Mouse (Mus musculus) C2C12 (cell line): ENCODE data around the gene Zic2. TPM values are rescaled to one million over a fixed set of nuclear protein-coding genes. Genes with fewer than 3 reads are reported as not detected.

ENCODE experiments used
- H3K27me3 ChIP-seq: one replicate; pipeline ENCODE4 v1.6.1; 2011; ENCODE audit not compliant: control insufficient read depth, insufficient read depth, insufficient read length
- H3K36me3 ChIP-seq: one replicate; pipeline ENCODE4 v1.6.1; 2011; ENCODE audit not compliant: control insufficient read depth, insufficient read depth
- H3K4me3 ChIP-seq: one replicate; pipeline ENCODE4 v1.5.1; 2011; ENCODE audit warnings: mild to moderate bottlenecking, control low read depth; ENCODE audit not compliant: poor library complexity, insufficient read depth, severe bottlenecking
- H3K79me2 ChIP-seq: one replicate; pipeline ENCODE4 v1.6.1; 2011; ENCODE audit not compliant: control insufficient read depth, insufficient read depth
- H3K79me3 ChIP-seq: one replicate; pipeline ENCODE4 v1.6.1; 2011; ENCODE audit warnings: low read depth, control low read depth
- H3ac ChIP-seq: one replicate; pipeline ENCODE3; 2011; ENCODE audit warnings: low read depth; ENCODE audit not compliant: control insufficient read depth, insufficient read length
- CEBPB ChIP-seq: IDR thresholded peaks from one replicate; pipeline ENCODE4 v1.6.1; 2011; ENCODE audit warnings: low read depth, mild to moderate bottlenecking, control low read depth, moderate library complexity
- CTCF ChIP-seq: IDR thresholded peaks from one replicate; pipeline ENCODE4 v1.5.1; 2011; ENCODE audit not compliant: control insufficient read depth, insufficient read depth, insufficient read length
- FOSL1 ChIP-seq: IDR thresholded peaks from one replicate; pipeline ENCODE4 v1.8.0; 2011; ENCODE audit warnings: mild to moderate bottlenecking, low read length; ENCODE audit not compliant: poor library complexity, insufficient read depth, severe bottlenecking
- MAX ChIP-seq: IDR thresholded peaks from one replicate; pipeline ENCODE4 v1.6.1; 2011; ENCODE audit warnings: mild to moderate bottlenecking, control low read depth
- MYOD1 ChIP-seq: IDR thresholded peaks from one replicate; pipeline ENCODE4 v1.6.1; 2011; ENCODE audit warnings: low read depth; ENCODE audit not compliant: control insufficient read depth, insufficient read length
- MYOG ChIP-seq: IDR thresholded peaks from one replicate; pipeline ENCODE4 v1.6.1; 2011; ENCODE audit not compliant: control insufficient read depth, insufficient read length; ENCODE audit errors: extremely low read depth
- USF1 ChIP-seq: IDR thresholded peaks from one replicate; pipeline ENCODE4 v1.6.1; 2011; ENCODE audit warnings: low read depth, mild to moderate bottlenecking, control low read depth, moderate library complexity
- polyA plus RNA-seq: library from polyadenylated mRNA; unstranded; fragments of >200 nt; fragmentation: generic; extraction: Trizol; gene quantifications from one replicate; pipeline ENCODE4 v1.2.1, GENCODE M21; 2012; ENCODE audit warnings: missing spikeins

Gene Zic2
- polyA plus RNA-seq, 1 experiment = 2.5 TPM

DNA sequence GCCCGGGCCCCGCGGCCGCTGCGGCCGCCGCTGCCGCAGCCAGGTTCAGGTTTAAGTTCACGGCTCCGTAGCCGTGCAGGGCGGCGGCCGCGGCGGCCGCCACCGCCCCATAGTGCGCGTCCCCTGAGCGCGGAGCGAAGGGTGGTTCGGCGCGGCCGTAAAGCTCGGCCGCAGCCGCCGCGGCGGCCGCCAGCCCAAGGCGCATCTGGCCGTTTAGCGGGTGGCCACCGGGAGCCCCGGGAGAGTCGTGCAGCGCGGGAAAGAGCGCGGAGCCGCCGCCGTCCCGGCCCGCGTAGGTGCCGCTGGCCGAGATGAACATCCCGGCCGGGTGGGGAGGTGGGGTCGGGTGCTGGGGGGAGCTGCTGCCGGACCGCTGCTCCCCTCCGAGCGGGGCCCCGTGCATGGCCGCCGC lies 10.9 kb upstream of the Zic2 start:
- Histone ChIP-seq H3K79me3 (no peaks in the 10 kb centered on the region), H3K36me3 (no peaks in the 10 kb centered on the region), H3K27me3 (peaks cover 13% of the 10 kb centered on the region), H3K79me2 (no peaks in the 10 kb centered on the region), H3K4me3 (peak overlapping the region; percentile 25), H3ac (peak overlapping the region; percentile 91)
- TF ChIP-seq CTCF (no peak), MYOG (no peak), FOSL1 (no peak), MAX (no peak), MYOD1 (no peak)

DNA sequence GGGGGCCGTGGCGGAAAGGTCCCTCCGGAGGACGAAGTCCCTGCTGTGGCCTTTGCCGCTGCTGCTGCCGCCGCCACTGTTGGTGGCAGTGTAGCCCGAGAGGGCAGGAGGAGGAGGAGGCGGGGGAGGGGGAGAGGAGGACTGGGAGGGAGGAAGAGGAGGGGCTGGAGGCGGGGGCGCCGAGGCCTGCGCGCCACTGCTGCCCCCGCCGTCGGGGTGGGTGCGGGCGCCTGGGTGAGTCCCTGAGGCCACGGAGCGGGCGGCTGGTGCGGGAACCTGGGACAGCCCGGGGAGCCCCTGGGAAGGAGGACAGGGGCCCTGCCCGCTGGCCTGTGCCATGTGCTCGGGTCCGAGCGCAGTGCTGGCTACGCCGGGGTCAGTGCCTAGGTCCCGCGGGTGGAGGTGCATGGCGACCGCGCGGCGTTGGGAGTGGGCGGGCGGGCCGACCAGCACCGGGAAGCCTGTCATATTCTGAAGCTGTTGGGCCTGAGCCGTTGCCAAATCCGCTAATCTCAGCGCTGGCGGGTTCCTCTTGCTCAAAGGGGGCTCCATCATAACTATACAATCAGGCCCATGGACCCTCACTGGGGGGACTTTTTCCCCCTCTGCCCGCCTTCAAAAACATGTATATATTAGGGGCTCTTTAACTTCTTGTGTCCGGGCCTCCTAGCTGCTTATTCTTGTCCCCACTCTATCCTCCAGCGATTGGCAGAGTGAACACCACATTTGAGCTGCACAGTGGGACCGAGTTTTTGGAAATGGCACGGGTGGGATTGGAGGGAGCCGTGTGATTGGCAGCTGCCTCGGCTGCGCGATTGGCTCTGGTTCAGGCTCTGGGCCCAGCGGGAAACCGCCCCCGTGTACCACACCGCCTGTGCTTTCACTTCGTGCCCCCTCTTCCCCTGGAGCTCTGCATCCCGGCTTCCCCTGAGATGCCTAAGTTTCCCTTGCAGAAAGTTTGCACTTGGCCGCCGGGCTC lies 10.2 kb upstream of the Zic2 start, which contains the start of gene Zic5:
Zic5 (minus strand) TSS at position 915 of the 979 bp plus-strand sequence.
- H3K36me3 ChIP-seq = no peaks in the 10 kb centered on the region
- peaks cover 13% of the 10 kb centered on the region for H3K27me3 ChIP-seq

DNA sequence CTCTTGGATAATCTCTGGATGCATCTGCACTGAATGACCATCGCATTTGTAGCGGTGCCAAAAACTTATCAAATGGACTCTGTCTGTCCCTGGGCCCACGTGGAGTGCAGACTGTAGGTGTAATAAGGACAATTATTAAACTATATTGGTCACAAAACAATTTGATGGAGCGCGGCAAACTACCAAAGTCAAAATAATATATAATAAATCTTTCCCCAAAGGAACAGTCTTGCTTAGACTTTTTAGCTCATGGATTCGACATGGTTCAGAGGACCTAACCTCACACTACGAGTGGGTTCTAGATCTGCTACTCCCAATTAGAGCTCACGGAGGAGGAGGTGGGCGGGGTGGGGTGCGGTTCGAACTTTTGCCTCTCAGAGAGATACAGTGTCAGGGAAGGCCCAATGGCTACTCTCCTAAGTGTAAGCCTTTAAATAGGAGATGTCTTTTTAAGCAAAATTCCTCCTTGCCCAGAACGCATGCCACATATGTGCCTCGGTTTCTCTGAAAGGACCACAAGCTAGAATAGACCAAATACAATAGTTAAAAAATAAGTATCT lies 9.2 kb upstream of the Zic2 start:
- H3K27me3 ChIP-seq = peaks cover 13% of the 10 kb centered on the region
- H3K36me3 ChIP-seq = no peaks in the 10 kb centered on the region
- no peak overlapping the region for H3K4me3 ChIP-seq
- H3K79me2 ChIP-seq = no peaks in the 10 kb centered on the region
- no peak for TF ChIP-seq MYOD1
- TF ChIP-seq USF1 = no peak
- no peaks in the 10 kb centered on the region for H3K79me3 ChIP-seq
- no peak overlapping the region for H3ac ChIP-seq

More for the DNA sequence above, 10.2 kb upstream of the Zic2 start, which contains the start of gene Zic5:
- H3ac ChIP-seq = peak within 1 kb of the TSS; percentile 91
- no peak for TF ChIP-seq MAX
- TF ChIP-seq CEBPB = no peak
- no peak for TF ChIP-seq CTCF
- TF ChIP-seq FOSL1 = no peak
- TF ChIP-seq MYOD1 = no peak
- no peak for TF ChIP-seq USF1
- TF ChIP-seq MYOG = no peak
- peak within 1 kb of the TSS; percentile 25 for H3K4me3 ChIP-seq
- no peaks in the 10 kb centered on the region for H3K79me2 ChIP-seq
- no peaks in the 10 kb centered on the region for H3K79me3 ChIP-seq

DNA sequence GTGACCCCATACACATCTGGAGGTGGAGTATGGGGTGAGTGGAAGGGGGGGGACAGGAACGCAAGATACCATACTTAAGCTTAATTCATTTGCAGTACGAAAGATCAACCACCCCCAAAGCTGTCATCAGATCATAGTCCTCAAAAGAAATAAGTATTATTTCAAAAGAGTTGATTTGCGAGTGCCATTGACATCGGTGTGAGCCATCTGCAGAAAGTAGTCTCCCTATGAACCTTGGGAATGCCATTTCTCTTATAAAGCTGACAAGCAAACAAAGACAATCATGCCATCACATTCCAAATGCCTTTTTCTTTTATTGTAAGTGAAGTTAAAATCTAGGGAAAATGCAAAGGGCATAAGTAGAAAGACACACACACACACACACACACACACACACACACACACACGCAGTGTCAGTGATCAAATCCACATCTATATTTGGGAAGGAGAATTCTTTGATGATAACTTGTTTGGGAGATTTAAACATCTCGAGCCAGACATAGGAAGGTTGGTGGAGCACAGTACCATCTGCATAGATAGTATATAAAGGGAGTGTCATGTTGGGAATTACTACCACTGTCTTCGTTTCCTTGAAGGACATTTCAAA lies 8.4 kb upstream of the Zic2 start:
- Histone ChIP-seq H3K36me3 (no peaks in the 10 kb centered on the region), H3K79me2 (no peaks in the 10 kb centered on the region), H3K79me3 (no peaks in the 10 kb centered on the region), H3K27me3 (peaks cover 13% of the 10 kb centered on the region), H3K4me3 (no peak overlapping the region), H3ac (no peak overlapping the region)
- TF ChIP-seq USF1 = no peak
- no peak for TF ChIP-seq FOSL1
- no peak for TF ChIP-seq MYOD1
- no peak for TF ChIP-seq CEBPB
- no peak for TF ChIP-seq CTCF
- TF ChIP-seq MAX = no peak
- TF ChIP-seq MYOG = no peak

DNA sequence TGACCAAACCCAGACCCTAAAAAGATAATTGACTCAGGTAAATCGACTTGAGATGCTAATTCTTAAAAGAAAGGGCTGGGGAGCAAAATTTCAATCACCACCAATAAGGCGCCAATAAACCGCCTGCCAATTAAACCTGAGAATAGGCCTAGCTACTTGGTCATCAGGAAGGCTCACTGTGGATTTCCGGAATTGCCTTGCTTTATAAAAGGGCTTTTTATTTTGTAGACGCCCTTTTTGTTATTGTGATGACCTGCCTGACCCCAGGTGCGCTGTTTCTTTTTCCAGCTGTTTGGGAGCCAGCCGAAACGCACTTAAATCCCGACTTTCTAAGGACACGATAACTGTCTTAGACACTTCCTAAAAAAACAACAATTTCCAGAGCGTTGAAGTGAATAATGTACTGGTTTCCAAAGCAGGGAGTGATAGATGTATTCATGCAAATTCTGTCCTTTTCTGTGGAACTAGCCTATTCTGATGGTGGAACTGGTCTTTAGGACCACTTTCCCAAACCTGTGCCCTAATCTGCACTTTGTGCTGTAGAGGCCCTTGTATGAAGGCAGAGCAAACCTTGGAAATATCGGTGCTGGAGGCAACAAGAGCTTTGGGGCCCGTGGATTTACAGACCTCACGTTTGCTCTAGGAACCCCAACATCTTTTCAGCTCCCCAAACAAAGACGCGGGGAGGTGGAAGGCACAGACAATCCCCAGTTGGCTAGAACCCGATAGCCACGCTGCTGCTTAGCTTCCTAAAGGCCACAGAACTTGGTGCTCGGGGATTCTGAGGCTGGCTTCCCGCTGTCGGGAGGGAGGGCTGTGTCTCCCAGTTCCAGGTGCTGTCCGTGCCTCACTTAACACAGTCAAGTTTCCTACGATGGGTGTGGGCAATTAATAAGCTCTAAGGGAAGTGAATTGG lies 7.1 kb upstream of the Zic2 start:
- peaks cover 13% of the 10 kb centered on the region for H3K27me3 ChIP-seq
- H3ac ChIP-seq = no peak overlapping the region
- no peak overlapping the region for H3K4me3 ChIP-seq

More for the DNA sequence above, 7.1 kb upstream of the Zic2 start:
- Histone ChIP-seq H3K79me2 (no peaks in the 10 kb centered on the region), H3K36me3 (no peaks in the 10 kb centered on the region), H3K79me3 (no peaks in the 10 kb centered on the region)
- TF ChIP-seq MAX (no peak), MYOG (no peak), MYOD1 (no peak), FOSL1 (no peak), USF1 (no peak), CEBPB (no peak), CTCF (no peak)
